Mouse (Mus musculus) ES-Bruce4 (cell line): ENCODE data around the gene Zfp979. TPM values are rescaled to one million over a fixed set of nuclear protein-coding genes. Genes with fewer than 3 reads are reported as not detected.
"Not testable (repeated sequence)": the region's sequence is repeated elsewhere in the genome, so short reads cannot be mapped to it uniquely, and the experiment has no call there.

Experiments used
- H3K27ac ChIP-seq: 2 replicates; pipeline ENCODE4 v1.5.1; 2012; ENCODE audit warnings: low read length, inconsistent platforms; ENCODE audit not compliant: insufficient read depth
- H3K27me3 ChIP-seq: 2 replicates; pipeline ENCODE4 v1.6.1; 2012; ENCODE audit warnings: mild to moderate bottlenecking, low read length, inconsistent platforms; ENCODE audit not compliant: control insufficient read depth, poor library complexity, insufficient read depth, severe bottlenecking
- H3K36me3 ChIP-seq: 2 replicates; pipeline ENCODE4 v1.6.1; 2012; ENCODE audit warnings: inconsistent platforms, mild to moderate bottlenecking, low read length, moderate library complexity; ENCODE audit not compliant: control insufficient read depth, poor library complexity, insufficient read depth, severe bottlenecking
- H3K4me1 ChIP-seq: one replicate; pipeline ENCODE4 v1.8.1; 2011; ENCODE audit warnings: low read length; ENCODE audit not compliant: control insufficient read depth, insufficient read depth
- H3K4me3 ChIP-seq: 2 replicates; pipeline ENCODE4 v1.5.1; 2011; ENCODE audit warnings: low read depth, mild to moderate bottlenecking, low read length
- H3K9ac ChIP-seq: 2 replicates; pipeline ENCODE4 v1.6.1; 2012; ENCODE audit warnings: low read depth, mild to moderate bottlenecking, inconsistent platforms; ENCODE audit not compliant: poor library complexity, severe bottlenecking
- H3K9me3 ChIP-seq: replicated peaks from 2 replicates; pipeline ENCODE4 v1.6.1; 2012; ENCODE audit warnings: mild to moderate bottlenecking, low read length, inconsistent platforms; ENCODE audit not compliant: control insufficient read depth, poor library complexity, insufficient read depth, severe bottlenecking
- CTCF ChIP-seq: IDR thresholded peaks from one replicate; pipeline ENCODE4 v1.8.1; 2011; ENCODE audit warnings: low read depth, low read length
- EP300 ChIP-seq: IDR thresholded peaks from 2 replicates; pipeline ENCODE4 v1.6.1; 2011; ENCODE audit warnings: low read depth, low read length; ENCODE audit not compliant: insufficient read depth
- POLR2A ChIP-seq: IDR thresholded peaks from one replicate; pipeline ENCODE4 v1.8.1; 2011; ENCODE audit warnings: low read length; ENCODE audit not compliant: insufficient read depth
- polyA plus RNA-seq: library from polyadenylated mRNA; stranded (reverse); fragments of >200 nt; gene quantifications from 2 replicates; pipeline ENCODE4 v1.2.4, GENCODE M21; 2011; ENCODE audit warnings: low read depth; ENCODE audit not compliant: missing spikeins, insufficient read depth, insufficient read length

Zfp979 gene
- 91.2 and 99.8 TPM in 2 replicates for polyA plus RNA-seq

DNA sequence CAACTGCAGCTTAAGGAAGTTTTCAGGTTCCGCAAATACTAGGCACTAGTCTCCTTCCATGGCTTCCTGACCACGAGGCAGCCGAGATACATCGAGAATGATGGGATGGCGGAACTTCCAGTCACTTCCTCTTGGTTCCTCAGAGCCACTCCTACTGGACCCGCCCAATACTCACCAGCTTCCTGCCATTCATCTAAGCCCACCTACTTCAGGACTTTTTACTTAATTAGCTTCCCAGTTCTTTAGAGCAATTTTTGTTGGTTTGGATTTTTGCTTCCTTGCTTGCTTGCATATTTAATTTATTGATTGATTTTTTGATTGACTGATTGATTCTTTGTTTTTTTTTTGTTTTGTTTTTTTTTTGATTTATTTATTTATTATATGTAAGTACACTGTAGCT is at the start of gene Zfp979:
Gene Zfp979, minus strand, starts transcription at position 101 of the 400 bp plus-strand sequence.
- not testable (repeated sequence) for H3K27ac ChIP-seq, H3K4me3 ChIP-seq, H3K9me3 ChIP-seq, H3K4me1 ChIP-seq, H3K27me3 ChIP-seq, H3K9ac ChIP-seq, H3K36me3 ChIP-seq

DNA sequence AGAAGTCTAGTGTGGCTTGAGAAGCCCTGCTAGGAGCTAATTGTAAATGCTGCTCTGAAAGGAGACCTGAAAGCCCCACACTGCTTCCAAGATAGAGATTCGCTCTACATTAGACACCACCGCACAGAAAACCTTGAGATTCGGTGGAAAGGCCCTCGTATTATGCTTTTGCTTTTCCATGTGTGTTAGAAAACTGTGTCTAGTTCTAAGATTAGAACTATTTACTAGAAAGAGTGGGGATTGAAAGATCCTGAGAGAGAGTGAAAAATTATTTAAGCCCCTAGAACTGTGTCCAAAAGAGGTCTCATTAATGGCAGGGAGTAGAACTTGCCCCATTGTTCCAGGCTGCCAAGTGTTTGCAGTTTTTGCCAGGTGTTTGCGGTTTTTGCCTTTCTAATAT is 12.9 kb upstream of the Zfp979 start:
- not testable (repeated sequence) for H3K27ac ChIP-seq, H3K9me3 ChIP-seq, H3K36me3 ChIP-seq, H3K4me1 ChIP-seq, H3K4me3 ChIP-seq, H3K9ac ChIP-seq, H3K27me3 ChIP-seq

DNA sequence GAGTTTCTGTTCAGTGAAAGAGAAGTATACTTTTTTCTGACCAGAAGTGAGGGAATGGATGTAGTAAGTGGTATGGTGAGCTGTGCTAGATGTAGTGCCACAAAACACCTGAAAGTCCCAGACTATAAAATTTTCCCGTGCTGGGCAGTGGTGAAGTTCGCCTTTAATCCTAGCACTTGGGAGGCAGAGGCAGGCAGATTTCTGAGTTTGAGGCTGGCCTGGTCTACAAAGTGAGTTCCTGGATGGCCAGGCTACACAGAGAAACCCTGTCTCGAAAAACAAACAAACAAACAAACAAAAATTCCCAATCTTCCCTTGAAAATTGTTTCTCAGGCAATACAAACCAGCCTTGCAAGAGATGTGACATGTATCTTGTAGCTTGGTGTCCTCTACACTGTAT is 5.1 kb upstream of the Zfp979 start:
- not testable (repeated sequence) for H3K27me3 ChIP-seq, H3K27ac ChIP-seq, H3K4me3 ChIP-seq, H3K4me1 ChIP-seq, H3K9ac ChIP-seq, H3K36me3 ChIP-seq, H3K9me3 ChIP-seq

DNA sequence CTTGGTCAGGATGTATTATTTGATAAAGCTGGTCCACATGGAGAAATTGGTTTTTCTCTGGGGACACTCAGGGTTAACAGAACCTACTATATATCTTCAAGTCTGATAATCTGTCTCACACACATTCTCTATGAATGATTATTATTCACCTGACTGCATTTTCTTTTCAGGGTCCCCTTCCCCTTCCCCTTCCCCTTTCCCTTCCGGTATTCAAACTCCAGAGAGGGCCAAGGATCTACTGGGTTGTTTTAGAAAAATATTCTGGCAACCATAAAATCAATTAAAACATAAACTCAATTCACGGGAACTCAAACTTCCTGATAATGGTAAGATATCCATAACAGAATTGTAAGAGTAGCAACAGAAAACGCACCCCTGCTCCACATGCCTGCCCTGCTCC is 381 bp downstream of the Zfp979 start:
- not testable (repeated sequence) for H3K9ac ChIP-seq, H3K27ac ChIP-seq, H3K4me1 ChIP-seq, H3K9me3 ChIP-seq, H3K27me3 ChIP-seq, H3K36me3 ChIP-seq, H3K4me3 ChIP-seq

DNA sequence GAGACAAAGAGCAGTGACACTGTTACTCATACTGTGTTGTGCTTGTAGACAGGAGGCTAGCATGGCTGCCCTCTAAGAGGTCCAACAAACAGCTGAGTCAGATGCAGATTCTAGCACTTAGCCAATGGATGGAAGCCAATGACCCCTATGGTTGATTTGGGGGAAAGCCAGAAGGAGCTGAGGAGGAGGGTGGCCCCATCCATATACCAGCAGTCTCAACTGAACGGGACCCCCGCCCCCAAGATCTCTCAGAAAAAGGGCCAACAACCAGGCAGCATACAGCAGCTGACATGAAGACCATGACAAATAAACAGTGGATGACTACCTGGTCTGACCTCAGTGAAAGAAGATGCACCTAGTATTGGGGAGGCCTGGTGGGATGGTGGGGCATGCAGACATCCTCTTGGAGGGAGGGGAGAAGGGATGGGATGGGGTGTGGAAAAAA is 8.5 kb downstream of the Zfp979 start:
- H3K9me3 ChIP-seq, H3K36me3 ChIP-seq, H3K4me3 ChIP-seq, H3K27ac ChIP-seq, H3K4me1 ChIP-seq, H3K9ac ChIP-seq, H3K27me3 ChIP-seq: not testable (repeated sequence)

DNA sequence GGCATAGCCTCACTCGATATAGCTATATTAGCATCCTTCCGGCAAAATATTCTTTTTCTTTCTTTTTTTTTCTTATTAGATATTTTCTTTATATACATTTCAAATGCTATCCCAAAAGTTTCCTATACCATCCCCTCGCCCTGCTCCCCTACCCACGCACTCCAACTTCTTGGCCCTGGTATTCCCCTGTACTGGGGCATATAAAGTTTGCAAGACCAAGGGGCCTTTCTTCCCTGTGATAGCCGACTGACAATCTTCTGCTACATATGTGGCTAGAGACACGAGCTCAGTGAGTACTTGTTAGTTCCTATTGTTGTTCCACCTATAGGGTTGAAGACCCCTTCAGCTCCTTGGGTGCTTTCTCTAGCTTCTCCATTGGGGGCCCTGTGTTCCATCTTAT is 35.8 kb downstream of the Zfp979 start:
- not testable (repeated sequence) for H3K27me3 ChIP-seq, H3K9ac ChIP-seq, H3K27ac ChIP-seq, H3K4me1 ChIP-seq, H3K9me3 ChIP-seq, H3K4me3 ChIP-seq, H3K36me3 ChIP-seq

DNA sequence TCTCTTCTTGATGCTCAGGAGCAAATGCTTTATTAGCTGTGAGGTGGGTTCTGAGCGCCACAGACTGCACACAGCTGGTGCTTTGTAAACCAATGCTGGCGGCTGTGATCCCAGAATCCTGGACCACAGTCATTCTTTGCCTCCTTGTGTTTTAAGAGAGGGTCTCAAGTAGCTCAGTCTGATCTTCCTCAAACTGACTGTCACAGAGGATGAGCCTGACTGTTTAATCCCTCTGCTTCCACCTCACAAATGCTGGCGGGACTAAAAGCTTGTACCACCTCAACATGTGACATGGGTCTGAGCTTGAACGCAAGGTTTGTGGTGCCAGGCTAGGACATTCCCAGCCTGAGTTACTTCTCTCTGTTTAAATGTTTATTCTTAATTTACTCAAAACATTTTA is 36.8 kb downstream of the Zfp979 start:
- no peak overlapping the region for H3K4me3 ChIP-seq
- no peaks in the 10 kb centered on the region for H3K27me3 ChIP-seq
- no peaks in the 10 kb centered on the region for H3K9me3 ChIP-seq
- TF ChIP-seq CTCF (no peak), EP300 (no peak), POLR2A (no peak)
- H3K27ac ChIP-seq = no peak overlapping the region
- H3K9ac ChIP-seq = no peak overlapping the region
- no peaks in the 10 kb centered on the region for H3K4me1 ChIP-seq
- peaks cover 6% of the 10 kb centered on the region; the same call in 1 of the 2 replicates for H3K36me3 ChIP-seq
